Mouse (Mus musculus): ENCODE measurements at regions not wholly inside any gene's neighbourhood (a gene's known extent, or its start where the extent isn't known, plus 50 kb on each side); places are given as distances from the start of the nearest gene placed in this dataset.

DNA sequence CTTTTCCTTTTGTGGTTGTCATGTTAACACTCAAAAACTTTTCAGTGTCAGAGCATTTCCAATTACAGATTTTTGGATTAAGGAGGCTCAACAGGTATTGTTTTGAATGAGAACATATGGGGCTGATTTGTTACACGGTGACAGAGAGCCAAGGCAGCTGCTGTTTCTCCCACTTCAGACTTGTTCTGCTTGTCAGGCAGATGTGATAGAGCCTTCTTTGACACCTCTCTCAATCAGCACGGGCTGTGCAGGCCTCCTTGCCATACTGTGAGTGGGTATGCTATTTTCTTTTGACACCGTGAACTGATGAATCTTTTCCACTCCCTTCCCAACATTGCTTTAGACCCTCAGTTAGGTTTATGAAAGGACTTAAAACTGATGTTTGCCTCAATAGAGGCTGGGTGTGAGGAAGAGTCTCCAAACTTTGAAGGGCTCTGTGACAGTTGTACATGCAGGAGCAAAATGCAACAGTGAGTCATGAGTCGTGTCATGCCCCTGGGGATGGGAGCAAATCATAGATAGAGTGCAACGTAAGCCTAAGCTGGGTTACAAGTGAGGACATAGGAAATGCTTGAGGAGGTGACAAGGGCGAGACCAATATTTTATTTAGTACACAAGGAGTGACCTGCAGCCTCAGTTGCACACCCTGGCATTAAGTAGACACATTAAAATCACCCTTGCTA, 317.4 kb downstream of the Ccser2 start:
- no peak for ATAC-seq (ENCODE audit: low read depth)
- no peaks in the 10 kb centered on the region for H3K9me3 ChIP-seq (ENCODE audit: control insufficient read depth, low read length)
- H3K4me1 ChIP-seq (replicated peaks; ENCODE audit: control insufficient read depth, insufficient read depth, low read length): no peaks in the 10 kb centered on the region
- H3K27ac ChIP-seq (ENCODE audit: low read length): no peak overlapping the region
- H3K27me3 ChIP-seq (ENCODE audit: control insufficient read depth, insufficient read depth, low read depth, low read length): no peaks in the 10 kb centered on the region
- no peak overlapping the region for H3K4me2 ChIP-seq (ENCODE audit: low read depth, low read length)
- no peak overlapping the region for H3K4me3 ChIP-seq (ENCODE audit: low read length)
- H3K36me3 ChIP-seq (ENCODE audit: control insufficient read depth, insufficient read depth, low read length): no peaks in the 10 kb centered on the region
- 29% methylated on average over 6 of the region's 6 CpGs for WGBS
- H3K9ac ChIP-seq (ENCODE audit: low read length): no peak overlapping the region

DNA sequence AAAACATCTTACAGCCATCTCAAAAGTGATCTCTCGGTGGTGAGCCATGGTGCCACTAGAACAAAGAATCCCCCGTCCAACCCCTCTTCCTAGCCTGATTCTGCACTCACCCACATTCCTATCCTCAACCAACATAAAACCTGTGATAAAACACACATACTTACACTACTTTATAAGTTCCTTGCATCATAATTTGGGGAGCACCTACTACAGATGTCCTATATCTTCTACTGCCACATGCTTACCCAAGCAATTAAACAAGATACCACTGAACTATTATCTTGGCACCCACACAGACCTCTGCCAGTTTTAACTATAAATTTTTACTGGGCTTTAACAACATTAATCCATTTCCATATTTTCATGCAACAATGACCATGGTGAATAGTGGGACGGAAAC, 321.9 kb downstream of the Ccser2 start:
- no peak overlapping the region for H3K4me3 ChIP-seq (ENCODE audit: low read length)
- no peak overlapping the region for H3K27ac ChIP-seq (ENCODE audit: low read length)
- H3K27me3 ChIP-seq (ENCODE audit: control insufficient read depth, insufficient read depth, low read depth, low read length): no peaks in the 10 kb centered on the region
- no peaks in the 10 kb centered on the region for H3K4me1 ChIP-seq (replicated peaks; ENCODE audit: control insufficient read depth, insufficient read depth, low read length)
- no peaks in the 10 kb centered on the region for H3K36me3 ChIP-seq (ENCODE audit: control insufficient read depth, insufficient read depth, low read length)
- no peak overlapping the region for H3K9ac ChIP-seq (ENCODE audit: low read length)
- H3K9me3 ChIP-seq (ENCODE audit: control insufficient read depth, low read length): no peaks in the 10 kb centered on the region
- H3K4me2 ChIP-seq (ENCODE audit: low read depth, low read length): no peak overlapping the region
- ATAC-seq (ENCODE audit: low read depth): no peak
- 70% methylated on average over 3 of the region's 3 CpGs for whole genome bisulfite sequencing

GRCm38 (mm10) chr14:36646237-36646636, 322.3 kb downstream of the Ccser2 start:
- no peak overlapping the region for H3K4me2 ChIP-seq (ENCODE audit: low read depth, low read length)
- H3K9ac ChIP-seq (ENCODE audit: low read length): no peak overlapping the region
- no peak for ATAC-seq (ENCODE audit: low read depth)
- no peaks in the 10 kb centered on the region for H3K27me3 ChIP-seq (ENCODE audit: control insufficient read depth, insufficient read depth, low read depth, low read length)
- no peaks in the 10 kb centered on the region for H3K4me1 ChIP-seq (replicated peaks; ENCODE audit: control insufficient read depth, insufficient read depth, low read length)
- no peaks in the 10 kb centered on the region for H3K9me3 ChIP-seq (ENCODE audit: control insufficient read depth, low read length)
- H3K36me3 ChIP-seq (ENCODE audit: control insufficient read depth, insufficient read depth, low read length): no peaks in the 10 kb centered on the region
- no peak overlapping the region for H3K4me3 ChIP-seq (ENCODE audit: low read length)
- H3K27ac ChIP-seq (ENCODE audit: low read length): no peak overlapping the region

DNA sequence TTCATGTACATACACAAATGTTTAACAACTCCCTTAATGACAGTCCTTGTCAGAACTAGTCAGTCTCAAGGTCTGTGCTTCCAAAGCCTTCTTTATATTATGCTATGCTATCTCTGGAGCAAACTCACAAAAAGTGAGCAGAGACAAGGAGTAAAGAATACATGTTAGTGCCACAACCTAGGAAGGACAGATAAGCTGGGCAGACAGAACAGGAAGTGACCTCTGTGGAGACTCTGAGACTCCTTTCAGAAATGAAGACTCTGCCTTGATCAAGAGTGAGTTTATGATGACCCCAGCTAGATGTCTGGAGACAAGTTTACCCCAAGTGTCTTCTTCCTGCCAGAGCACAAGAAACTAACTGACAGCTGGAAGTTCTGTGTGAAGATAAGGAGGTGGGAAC, 343.8 kb downstream of the Ccser2 start:
- no peak overlapping the region for H3K27ac ChIP-seq (ENCODE audit: low read length)

GRCm38 (mm10) chr14:36624134-36624533, 344.4 kb downstream of the Ccser2 start:
- no peak overlapping the region for H3K9ac ChIP-seq (ENCODE audit: low read length)
- 88% methylated on average over 1 of the region's 1 CpGs for WGBS
- ATAC-seq (ENCODE audit: low read depth): no peak
- H3K4me2 ChIP-seq (ENCODE audit: low read depth, low read length): no peak overlapping the region
- no peaks in the 10 kb centered on the region for H3K36me3 ChIP-seq (ENCODE audit: control insufficient read depth, insufficient read depth, low read length)
- no peaks in the 10 kb centered on the region for H3K27me3 ChIP-seq (ENCODE audit: control insufficient read depth, insufficient read depth, low read depth, low read length)
- no peak overlapping the region for H3K27ac ChIP-seq (ENCODE audit: low read length)
- no peaks in the 10 kb centered on the region for H3K9me3 ChIP-seq (ENCODE audit: control insufficient read depth, low read length)
- H3K4me1 ChIP-seq (replicated peaks; ENCODE audit: control insufficient read depth, insufficient read depth, low read length): no peaks in the 10 kb centered on the region
- no peak overlapping the region for H3K4me3 ChIP-seq (ENCODE audit: low read length)

More for the DNA sequence above, 343.8 kb downstream of the Ccser2 start:
- ATAC-seq (ENCODE audit: low read depth): no peak
- Histone ChIP-seq H3K4me2 (ENCODE audit: low read depth, low read length) (no peak overlapping the region), H3K9ac (ENCODE audit: low read length) (no peak overlapping the region), H3K9me3 (ENCODE audit: control insufficient read depth, low read length) (no peaks in the 10 kb centered on the region), H3K36me3 (ENCODE audit: control insufficient read depth, insufficient read depth, low read length) (no peaks in the 10 kb centered on the region), H3K4me1 (replicated peaks; ENCODE audit: control insufficient read depth, insufficient read depth, low read length) (no peaks in the 10 kb centered on the region), H3K4me3 (ENCODE audit: low read length) (no peak overlapping the region), H3K27me3 (ENCODE audit: control insufficient read depth, insufficient read depth, low read depth, low read length) (no peaks in the 10 kb centered on the region)

DNA sequence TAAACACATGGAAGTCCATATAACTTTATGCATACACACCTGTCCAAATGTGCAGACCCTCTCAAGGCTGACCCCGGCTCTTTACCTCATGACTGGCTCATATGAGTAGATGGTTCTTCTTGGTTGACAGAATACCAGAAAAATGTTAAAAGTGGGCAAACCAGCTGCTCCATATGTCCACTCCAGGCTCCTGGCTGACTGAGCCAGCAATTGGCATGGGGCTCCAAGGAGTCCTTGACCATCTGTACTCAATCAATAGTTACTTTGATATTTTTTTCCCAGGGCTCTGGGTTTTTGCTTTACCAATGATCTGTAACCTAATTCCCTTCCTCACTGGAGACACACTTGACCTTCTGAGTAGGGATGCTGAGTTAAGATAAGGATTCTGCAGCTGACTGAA, 345.5 kb downstream of the Ccser2 start:
- Histone ChIP-seq H3K4me2 (ENCODE audit: low read depth, low read length) (no peak overlapping the region), H3K4me1 (replicated peaks; ENCODE audit: control insufficient read depth, insufficient read depth, low read length) (no peaks in the 10 kb centered on the region), H3K36me3 (ENCODE audit: control insufficient read depth, insufficient read depth, low read length) (no peaks in the 10 kb centered on the region), H3K9ac (ENCODE audit: low read length) (no peak overlapping the region), H3K27ac (ENCODE audit: low read length) (no peak overlapping the region), H3K27me3 (ENCODE audit: control insufficient read depth, insufficient read depth, low read depth, low read length) (no peaks in the 10 kb centered on the region), H3K9me3 (ENCODE audit: control insufficient read depth, low read length) (no peaks in the 10 kb centered on the region), H3K4me3 (ENCODE audit: low read length) (no peak overlapping the region)
- 78% methylated on average over 1 of the region's 1 CpGs for WGBS
- no peak for ATAC-seq (ENCODE audit: low read depth)

GRCm38 (mm10) chr14:36618459-36619085, 350.0 kb downstream of the Ccser2 start:
- Histone ChIP-seq H3K4me1 (replicated peaks; ENCODE audit: control insufficient read depth, insufficient read depth, low read length) (no peaks in the 10 kb centered on the region), H3K27ac (ENCODE audit: low read length) (no peak overlapping the region), H3K4me2 (ENCODE audit: low read depth, low read length) (no peak overlapping the region), H3K36me3 (ENCODE audit: control insufficient read depth, insufficient read depth, low read length) (no peaks in the 10 kb centered on the region), H3K9ac (ENCODE audit: low read length) (no peak overlapping the region), H3K9me3 (ENCODE audit: control insufficient read depth, low read length) (no peaks in the 10 kb centered on the region), H3K27me3 (ENCODE audit: control insufficient read depth, insufficient read depth, low read depth, low read length) (no peaks in the 10 kb centered on the region), H3K4me3 (ENCODE audit: low read length) (no peak overlapping the region)
- ATAC-seq (ENCODE audit: low read depth): no peak
- WGBS: 93% methylated on average over 1 of the region's 1 CpGs

DNA sequence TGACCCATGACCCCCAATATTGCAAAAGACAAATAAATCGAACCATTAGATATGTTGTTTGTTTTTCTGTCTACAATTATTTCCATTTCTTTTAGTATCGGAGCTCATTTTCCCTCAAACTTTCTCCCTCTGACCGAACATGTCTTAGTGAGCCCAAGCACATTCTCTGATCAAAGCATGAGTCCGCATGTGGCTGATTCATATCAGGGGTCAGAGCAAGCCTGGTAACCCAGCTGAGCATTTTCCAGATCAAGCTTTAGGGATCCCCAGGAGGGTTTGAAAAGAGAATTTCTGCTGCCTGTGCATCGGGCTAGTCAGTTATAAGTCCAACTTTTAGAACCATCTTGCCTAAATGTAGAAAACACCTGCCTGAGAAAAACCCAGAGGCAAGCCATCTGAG, 350.6 kb downstream of the Ccser2 start:
- Histone ChIP-seq H3K9ac (ENCODE audit: low read length) (no peak overlapping the region), H3K27me3 (ENCODE audit: control insufficient read depth, insufficient read depth, low read depth, low read length) (no peaks in the 10 kb centered on the region), H3K9me3 (ENCODE audit: control insufficient read depth, low read length) (no peaks in the 10 kb centered on the region), H3K4me1 (replicated peaks; ENCODE audit: control insufficient read depth, insufficient read depth, low read length) (no peaks in the 10 kb centered on the region), H3K4me2 (ENCODE audit: low read depth, low read length) (no peak overlapping the region), H3K4me3 (ENCODE audit: low read length) (no peak overlapping the region), H3K36me3 (ENCODE audit: control insufficient read depth, insufficient read depth, low read length) (no peaks in the 10 kb centered on the region), H3K27ac (ENCODE audit: low read length) (no peak overlapping the region)
- 79% methylated on average over 5 of the region's 5 CpGs for WGBS
- ATAC-seq (ENCODE audit: low read depth): no peak

DNA sequence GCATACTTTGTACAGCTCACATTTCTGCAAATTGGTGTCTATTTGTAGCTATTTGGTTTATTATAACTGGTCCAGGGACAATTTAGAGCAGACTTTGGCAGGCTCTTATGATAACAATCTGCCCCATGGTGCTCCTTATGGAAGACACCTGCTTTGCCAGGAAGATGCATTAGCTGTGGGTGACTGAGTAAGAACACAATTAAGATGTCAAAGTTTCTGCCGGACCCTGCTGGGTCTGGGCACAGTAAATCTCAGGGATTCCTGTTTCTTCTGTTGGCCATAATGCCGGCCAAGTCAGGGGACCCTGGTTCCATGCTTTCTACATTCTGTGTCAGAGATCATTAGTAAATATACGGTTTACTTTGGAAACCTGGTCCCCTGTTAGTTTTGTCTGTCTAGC, 353.7 kb downstream of the Ccser2 start:
- Histone ChIP-seq H3K27me3 (ENCODE audit: control insufficient read depth, insufficient read depth, low read depth, low read length) (no peaks in the 10 kb centered on the region), H3K36me3 (ENCODE audit: control insufficient read depth, insufficient read depth, low read length) (no peaks in the 10 kb centered on the region), H3K9ac (ENCODE audit: low read length) (no peak overlapping the region), H3K4me2 (ENCODE audit: low read depth, low read length) (no peak overlapping the region), H3K4me1 (replicated peaks; ENCODE audit: control insufficient read depth, insufficient read depth, low read length) (no peaks in the 10 kb centered on the region), H3K9me3 (ENCODE audit: control insufficient read depth, low read length) (no peaks in the 10 kb centered on the region), H3K4me3 (ENCODE audit: low read length) (no peak overlapping the region), H3K27ac (ENCODE audit: low read length) (no peak overlapping the region)
- WGBS: 63% methylated on average over 3 of the region's 3 CpGs
- no peak for ATAC-seq (ENCODE audit: low read depth)
